Mouse (Mus musculus) c-Kit-positive CD71-positive TER-119-negative erythroid progenitor cells, embryonic 14.5 days (primary cell): ENCODE results near the gene Pik3c2b.

Experiments used
- DNase-seq: peaks from one replicate; pipeline ENCODE4 v3.0.0-alpha.2; 2013; ENCODE audit warnings: low read depth

The Pik3c2b gene

DNA sequence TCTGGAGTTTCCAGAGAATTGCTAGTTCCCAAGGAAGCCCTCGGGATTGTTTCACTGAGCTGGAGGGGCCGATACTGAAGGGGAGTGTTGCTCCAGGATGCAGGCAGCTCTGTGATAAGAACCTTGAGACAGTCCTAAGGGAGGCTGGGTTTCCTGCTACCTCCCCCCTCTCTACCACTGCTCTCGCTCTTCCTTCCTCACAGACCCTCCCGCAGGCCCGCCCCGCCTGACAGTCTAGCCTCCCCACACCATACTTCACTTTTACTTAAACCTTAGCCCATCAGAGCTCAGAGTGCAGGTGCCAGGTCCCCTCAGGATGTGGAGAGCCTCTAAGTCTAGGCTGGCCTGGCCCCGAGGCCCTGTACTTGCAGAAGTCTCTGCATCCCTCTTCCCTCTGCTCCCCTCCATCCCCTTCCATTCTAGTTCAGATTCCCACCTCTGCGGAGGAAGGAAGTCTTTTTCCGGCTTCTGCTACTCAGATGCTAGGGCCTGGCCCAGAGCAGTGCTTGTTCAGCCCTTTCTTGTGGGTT, 27.9 kb downstream of the Pik3c2b start:
- DNase-seq: no peak

GRCm38 (mm10) chr1:133074541-133074940, 29.1 kb downstream of the Pik3c2b start:
- no peak for DNase-seq

DNA sequence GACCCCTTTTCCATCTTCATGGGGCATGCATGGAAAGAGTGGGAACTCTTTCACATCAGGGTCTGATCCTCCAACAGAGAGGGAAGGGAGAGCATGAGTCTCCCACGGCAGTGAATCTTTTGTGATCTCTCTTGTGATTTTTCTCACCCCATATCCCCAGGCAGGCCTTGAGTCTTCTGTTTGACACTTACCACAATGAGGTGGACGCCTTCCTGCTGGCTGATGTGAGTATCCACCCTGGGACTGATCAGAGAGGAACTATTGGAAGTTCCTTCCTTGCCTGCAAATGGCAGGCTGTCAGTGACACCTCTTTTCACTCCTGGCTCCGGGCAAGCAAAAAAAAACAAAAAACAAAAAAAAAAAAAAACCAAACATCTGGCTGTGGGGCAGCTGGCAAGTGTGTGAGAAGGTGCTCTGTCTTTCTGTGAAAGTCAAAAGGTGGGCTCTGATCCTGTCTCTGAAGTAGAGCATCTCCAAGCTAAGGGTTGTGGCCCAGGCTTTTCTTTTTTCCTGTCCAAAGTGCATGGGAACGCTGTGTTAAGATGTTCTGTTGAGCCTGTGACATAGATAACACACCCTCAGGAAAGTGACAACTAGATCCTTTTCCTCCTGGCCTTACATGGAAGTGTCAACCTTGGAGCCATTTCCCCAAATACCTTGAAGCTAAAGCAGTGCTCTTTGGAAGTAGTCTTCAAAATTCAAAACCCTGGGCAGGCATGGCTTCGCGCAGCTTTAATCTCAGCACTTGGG, 30.4 kb downstream of the Pik3c2b start:
- DNase-seq: no peak

DNA sequence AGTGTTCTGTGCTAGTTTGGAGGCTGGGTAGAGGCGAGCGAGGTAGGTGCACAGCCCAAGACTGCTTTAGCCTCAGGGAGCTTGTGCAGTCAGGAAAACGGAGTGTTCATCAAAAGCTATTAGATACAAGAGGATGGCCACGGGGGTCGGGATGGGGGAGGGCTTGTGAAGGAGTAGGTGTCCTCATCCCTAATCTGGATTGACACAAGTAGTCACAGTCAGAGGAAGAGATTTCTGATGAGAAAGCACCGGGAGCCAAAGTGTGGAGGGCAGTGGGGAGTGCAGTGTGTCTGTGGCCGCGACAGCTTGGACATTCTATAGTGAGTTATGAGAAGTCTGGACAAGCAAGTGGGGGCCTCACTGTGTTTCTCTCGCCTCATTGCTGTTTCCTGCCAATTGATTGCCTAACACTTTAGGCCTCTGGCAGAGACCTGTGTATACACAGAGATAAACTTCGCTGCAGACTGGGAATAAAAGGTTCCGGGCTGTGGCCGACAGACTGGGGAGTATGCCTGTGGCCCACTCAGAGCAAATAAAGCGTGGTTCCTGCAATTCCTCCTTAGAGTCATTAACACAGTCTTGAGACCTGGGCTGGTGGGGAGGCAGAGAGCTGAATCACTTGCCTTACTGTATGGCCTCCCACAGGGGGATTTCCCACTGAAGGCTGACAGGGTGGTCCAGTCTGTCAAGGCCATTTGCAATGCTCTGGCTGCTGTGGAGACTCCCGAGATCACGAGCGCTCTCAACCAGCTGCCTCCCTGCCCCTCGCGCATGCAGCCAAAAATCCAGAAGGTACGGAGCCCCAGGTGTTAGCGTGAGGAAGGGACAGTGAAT, 31.4 kb downstream of the Pik3c2b start:
- DNase-seq: no peak

GRCm38 (mm10) chr1:133077606-133078337, 32.3 kb downstream of the Pik3c2b start:
- DNase-seq: no peak

DNA sequence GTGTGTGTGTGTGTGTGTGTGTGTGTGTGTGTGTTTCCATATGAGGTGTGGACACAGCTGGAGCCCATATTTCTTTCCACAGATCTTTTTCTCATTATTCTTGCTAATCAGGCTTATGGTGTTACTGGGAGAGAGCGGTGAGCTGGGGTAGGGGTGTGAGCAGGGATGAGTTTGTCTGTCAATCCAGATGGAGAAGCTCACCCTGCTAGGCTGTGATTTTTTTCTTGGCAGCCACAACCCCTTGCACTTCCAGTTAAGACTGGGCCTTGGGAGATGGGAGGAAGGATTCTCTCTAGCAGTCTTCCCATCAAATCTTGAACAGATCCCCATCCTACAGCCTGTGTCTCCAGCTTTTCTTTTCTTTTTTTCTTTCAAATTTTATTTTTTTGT, 32.9 kb downstream of the Pik3c2b start:
- DNase-seq: no peak

- DNase-seq: no peak
Observed at GRCm38 (mm10) chr1:133079509-133079908, 34.0 kb downstream of the Pik3c2b start.

- no peak for DNase-seq
Observed at GRCm38 (mm10) chr1:133080079-133080561, 34.7 kb downstream of the Pik3c2b start.

DNA sequence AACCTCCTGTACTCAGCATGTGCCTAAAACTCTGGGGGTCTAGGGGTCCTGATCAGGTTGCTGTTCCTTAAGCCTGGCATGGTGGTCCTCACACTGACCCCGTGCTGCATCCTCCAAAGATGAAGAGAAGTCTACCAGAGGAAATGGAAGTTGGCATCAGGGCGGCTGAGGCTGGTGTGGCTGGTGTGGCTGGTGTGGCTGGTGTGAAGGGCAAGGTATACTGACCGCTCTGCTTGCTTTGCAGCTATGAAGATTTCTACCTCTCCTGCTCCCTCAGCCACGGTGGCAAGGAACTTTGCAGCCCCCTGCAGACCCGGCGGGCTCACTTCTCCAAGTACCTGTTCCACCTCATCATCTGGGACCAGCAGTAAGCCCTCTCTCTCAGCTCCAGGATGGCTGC, 35.2 kb downstream of the Pik3c2b start:
- no peak for DNase-seq

DNA sequence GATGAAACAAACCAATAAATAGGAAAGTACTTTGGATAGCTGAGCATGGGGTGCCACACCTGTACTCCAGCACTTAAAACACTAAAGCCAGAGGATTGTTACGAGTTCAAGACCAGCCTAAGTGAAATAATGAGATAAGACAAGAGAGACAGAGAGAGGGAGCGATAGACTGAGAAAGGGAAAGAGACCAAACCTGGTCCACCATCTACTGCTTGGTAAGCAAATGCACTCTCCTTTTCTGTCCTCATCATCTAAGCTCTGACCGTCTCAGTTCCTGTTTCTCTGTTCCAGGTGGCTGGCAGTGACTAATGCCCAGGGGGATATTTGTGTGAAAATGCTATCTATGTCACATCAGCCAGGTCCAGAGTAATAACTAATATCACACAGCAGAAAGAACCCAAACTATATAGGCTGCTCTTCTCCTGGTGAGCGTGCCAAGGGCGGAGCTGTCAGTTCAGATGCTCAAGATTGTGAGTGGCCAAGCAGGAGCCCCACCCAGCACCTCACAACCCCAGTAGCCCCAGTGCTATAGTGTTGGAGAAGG, 37.6 kb downstream of the Pik3c2b start:
- peak; percentile 32 for DNase-seq

DNA sequence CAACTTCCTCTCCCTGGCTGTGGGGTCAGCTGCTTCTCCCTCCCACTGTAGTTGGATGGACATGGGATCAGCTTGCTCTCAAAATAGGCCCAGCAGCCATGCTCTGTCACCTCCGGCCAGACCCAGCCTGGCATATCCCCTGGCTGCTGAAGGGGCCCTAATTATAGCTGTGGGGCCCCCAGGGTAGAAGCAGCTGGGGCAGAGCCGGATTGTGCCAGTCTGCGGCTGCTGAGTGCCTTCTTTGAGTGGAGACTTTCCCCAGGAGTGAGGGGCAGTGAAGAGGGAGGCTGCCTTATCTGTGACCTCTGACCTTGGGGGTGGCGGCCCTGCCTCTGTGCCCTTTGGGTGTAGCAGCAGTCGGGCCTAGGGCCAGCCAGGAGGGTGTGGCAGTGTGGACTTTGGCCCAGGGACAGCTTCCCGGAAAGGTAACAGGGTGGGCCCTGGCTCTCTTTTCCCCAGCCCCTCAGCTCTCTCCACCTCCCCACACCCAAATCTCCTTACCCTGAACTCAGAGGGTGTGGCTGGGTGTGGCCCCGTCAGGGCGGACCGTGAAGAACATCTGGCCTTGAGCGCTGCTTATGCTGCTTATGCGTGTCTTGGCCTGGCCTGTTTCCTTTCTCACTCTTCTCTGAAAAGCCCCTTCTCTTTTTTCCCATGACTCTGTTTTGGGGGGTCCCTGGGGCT, 38.6 kb downstream of the Pik3c2b start:
- peak; percentile 50 for DNase-seq

GRCm38 (mm10) chr1:133084708-133085416, 39.4 kb downstream of the Pik3c2b start:
- no peak for DNase-seq

- DNase-seq: no peak
Observed at GRCm38 (mm10) chr1:133085417-133085742, 39.9 kb downstream of the Pik3c2b start.

DNA sequence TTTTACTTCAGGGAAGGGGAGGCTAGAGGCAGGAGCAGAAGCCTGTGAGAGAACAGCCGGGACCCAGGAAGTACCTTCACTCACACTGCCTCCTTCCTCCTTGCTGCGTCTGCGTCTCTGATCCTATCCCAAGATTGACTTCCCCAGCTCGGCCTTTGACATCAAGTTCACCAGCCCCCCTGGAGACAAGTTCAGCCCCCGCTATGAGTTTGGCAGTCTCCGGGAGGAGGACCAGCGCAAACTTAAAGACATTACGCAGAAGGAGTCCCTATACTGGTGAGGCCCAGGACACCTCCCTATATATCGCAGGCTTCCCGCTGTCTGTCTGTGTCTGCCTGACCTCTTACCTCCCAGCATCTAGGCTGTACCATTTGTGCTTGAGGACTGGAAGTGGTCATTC, 41.3 kb downstream of the Pik3c2b start:
- DNase-seq: no peak

DNA sequence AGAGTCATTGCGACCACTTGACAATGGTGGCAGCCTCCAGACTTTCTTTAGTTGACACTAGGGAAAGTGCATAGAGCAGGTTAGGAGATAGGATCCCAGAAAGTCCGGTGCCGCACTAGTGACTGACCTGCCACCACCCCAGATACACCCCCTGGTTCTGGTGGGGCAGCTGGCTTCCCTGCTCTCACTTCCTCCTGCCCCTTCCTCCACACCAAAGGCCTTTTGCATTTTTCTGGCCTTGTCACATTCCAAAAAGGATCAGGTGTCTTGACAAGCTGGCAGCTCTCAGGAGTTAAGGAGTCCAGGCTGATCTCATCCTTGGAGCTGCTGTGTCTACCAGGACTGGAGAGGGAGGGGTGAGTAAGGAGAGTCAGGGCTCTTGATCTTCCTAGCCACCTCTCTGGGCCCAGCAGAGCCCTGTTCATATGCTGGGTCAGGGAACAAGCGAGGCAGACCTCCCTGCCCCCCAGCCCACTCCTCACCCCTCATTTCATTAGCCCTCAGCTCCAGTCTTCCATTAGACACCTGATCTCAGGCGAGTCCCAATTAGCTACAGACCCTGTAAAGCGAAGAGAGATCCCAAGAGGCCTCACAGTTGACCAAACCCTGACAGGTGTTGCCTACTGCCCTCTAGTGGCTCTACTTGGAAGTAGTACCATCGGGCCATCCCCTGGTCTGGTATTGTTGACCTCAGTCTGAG, 41.9 kb downstream of the Pik3c2b start:
- DNase-seq: peak; percentile 44

- DNase-seq: no peak
Observed at GRCm38 (mm10) chr1:133088196-133088595, 42.7 kb downstream of the Pik3c2b start.

- DNase-seq: no peak
Observed at GRCm38 (mm10) chr1:133089415-133089814, 43.9 kb downstream of the Pik3c2b start.

DNA sequence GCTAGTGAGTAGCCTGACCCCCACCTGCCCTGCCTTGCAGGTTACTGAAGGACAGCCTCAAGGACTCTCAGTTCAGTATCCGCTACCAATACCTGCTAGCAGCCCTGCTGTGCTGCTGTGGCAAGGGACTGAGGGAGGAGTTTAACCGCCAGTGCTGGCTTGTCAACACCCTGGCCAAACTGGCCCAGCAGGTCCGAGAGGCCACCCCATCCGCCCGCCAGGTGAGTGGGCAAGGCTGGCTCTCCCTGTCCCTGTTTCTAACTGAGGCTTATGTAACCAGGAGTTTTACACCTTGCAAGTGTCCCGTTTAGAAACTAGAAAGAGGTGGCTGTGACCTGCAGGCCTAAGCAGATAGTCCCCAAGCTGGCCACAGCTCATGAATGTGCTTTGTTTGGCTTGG, 45.2 kb downstream of the Pik3c2b start:
- no peak for DNase-seq

- no peak for DNase-seq
Observed at GRCm38 (mm10) chr1:133091483-133091882, 46.0 kb downstream of the Pik3c2b start.

- DNase-seq: no peak
Observed at GRCm38 (mm10) chr1:133093719-133094118, 48.3 kb downstream of the Pik3c2b start.
